Mouse (Mus musculus): ENCODE measurements at regions not wholly inside any gene's neighbourhood (a gene's known extent, or its start where the extent isn't known, plus 50 kb on each side); places are given as distances from the start of the nearest gene placed in this dataset.

DNA sequence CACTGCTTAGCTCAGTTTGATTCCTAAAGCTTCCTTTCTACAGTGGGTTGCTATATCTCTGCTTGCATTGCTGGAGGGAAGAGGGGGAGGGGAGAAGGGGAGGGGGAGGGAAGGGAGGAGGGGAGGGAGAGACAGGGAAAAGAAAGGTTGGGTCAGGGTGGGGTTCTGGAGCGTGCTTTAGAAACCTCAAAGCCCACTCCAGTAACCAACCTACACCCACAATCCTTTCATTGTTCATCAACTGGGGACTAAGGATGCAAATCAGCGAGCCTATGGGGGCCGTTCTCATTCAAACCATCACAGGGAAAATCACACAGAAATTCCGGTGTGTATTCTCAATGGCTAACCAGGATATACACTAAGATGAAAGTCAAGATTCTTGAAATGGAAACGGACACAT lies 510.7 kb downstream of the Dok5 start:
- Histone ChIP-seq H3K27ac (replicated peaks) (no peak overlapping the region), H3K36me3 (replicated peaks) (no peaks in the 10 kb centered on the region), H3K4me3 (replicated peaks) (no peak overlapping the region), H3K27me3 (no peaks in the 10 kb centered on the region), H3K4me2 (no peak overlapping the region), H3K9ac (no peak overlapping the region), H3K9me3 (replicated peaks) (no peaks in the 10 kb centered on the region), H3K4me1 (replicated peaks) (no peaks in the 10 kb centered on the region)
- ATAC-seq (ENCODE audit: insufficient read depth), result no peak
- 62% methylated on average over 5 of the region's 5 CpGs for WGBS (ENCODE audit: insufficient replicate concordance)

DNA sequence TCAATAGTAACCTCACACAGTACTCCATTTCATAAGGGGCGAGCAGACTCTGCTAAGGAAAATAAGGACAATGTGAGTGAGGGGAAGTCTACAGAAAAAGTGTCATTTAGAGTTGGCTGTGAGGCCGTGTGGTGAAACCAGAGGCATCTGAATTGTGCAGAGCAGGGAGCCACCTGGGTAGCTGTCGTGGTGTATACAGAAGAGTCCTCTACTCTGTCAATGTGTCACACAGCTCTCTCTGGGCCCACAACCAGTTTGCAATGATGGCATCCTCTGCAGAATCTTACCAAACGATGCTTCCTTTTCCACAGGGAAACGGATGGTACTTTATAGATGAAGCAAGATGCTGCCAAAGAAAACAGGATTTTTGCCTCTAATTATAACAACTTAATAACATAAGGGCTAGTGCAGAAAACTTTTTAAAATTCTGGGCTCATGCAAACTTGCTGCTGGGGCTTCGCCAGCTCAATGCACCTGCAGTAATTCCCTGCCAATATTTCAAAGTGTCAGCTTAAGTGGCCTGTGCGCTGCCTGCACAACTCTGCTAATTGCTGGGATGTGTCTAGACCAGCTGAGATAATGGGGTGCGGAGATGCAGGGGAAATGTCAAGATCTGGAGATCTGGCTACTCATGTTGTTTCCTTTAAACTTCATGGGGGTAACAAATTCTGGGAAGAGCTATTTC lies 505.8 kb downstream of the Dok5 start:
- no peak for ATAC-seq (ENCODE audit: insufficient read depth)
- no peak overlapping the region for H3K4me2 ChIP-seq
- H3K27ac ChIP-seq (replicated peaks), result no peak overlapping the region

DNA sequence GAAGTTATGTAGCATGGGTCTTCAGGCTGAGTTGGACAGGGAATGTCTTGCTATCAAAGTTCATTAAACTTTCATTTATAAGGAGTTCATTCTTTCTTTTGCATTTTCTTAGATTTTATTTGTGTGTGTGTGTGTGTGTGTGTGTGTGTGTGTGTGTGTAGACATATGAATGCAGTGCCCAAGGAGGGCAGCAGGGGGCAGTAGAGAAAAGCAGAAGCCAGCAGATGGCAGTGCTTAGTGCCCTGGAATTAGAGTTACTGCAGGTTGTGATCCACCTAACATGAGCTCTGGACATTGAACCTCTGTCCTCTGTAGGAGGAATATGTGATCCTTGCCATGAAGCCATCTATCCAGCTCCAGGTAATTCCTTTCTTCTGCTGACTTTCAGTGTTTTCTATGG lies 501.2 kb downstream of the Dok5 start:
- Histone ChIP-seq H3K27ac (replicated peaks) (no peak overlapping the region), H3K4me3 (replicated peaks) (no peak overlapping the region), H3K9me3 (replicated peaks) (no peaks in the 10 kb centered on the region), H3K9ac (no peak overlapping the region), H3K27me3 (no peaks in the 10 kb centered on the region), H3K4me1 (replicated peaks) (no peaks in the 10 kb centered on the region), H3K4me2 (no peak overlapping the region), H3K36me3 (replicated peaks) (no peaks in the 10 kb centered on the region)
- ATAC-seq (ENCODE audit: insufficient read depth), result no peak

More for the DNA sequence above, 505.8 kb downstream of the Dok5 start:
- Histone ChIP-seq H3K4me1 (replicated peaks) (no peaks in the 10 kb centered on the region), H3K36me3 (replicated peaks) (no peaks in the 10 kb centered on the region), H3K27me3 (no peaks in the 10 kb centered on the region), H3K9ac (no peak overlapping the region), H3K4me3 (replicated peaks) (no peak overlapping the region), H3K9me3 (replicated peaks) (no peaks in the 10 kb centered on the region)
- 58% methylated on average over 8 of the region's 8 CpGs for WGBS (ENCODE audit: insufficient replicate concordance)

DNA sequence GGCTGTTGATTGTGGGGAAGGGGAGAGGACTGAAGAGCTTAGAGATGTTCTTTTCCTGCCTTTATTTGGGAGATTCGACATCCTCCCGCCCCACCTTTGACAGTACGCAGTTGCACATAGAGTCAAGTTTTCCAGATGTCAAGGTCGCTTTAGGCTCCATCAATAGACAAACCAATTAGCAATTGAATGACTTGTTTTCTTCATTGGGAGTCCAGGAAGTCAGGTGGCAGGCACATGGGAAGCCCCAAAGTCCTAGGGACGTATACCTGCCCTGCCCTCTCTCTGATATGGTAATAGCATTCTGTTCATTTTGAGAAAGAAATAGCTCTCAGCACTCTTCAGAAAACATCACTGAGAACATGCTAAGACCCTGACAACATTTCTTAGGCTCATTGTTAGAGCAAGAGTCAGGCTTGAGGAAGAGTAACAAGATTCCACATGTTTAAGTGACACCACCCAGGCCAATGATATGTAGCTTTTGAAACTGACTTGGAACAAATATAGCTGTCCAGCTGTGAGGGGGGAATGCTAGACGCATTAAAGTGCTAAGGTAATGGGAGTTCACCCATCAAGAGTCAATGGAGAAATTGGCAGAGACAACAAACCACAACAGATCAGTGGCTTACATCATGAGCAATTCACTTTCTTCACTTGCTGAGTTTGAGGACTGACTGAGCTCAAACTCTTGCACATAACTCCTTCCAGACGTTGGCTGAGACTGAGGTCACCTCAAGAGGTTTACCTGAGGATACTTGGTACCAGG lies 499.9 kb downstream of the Dok5 start:
- Histone ChIP-seq H3K27me3 (no peaks in the 10 kb centered on the region), H3K4me3 (replicated peaks) (no peak overlapping the region), H3K27ac (replicated peaks) (no peak overlapping the region), H3K4me2 (no peak overlapping the region), H3K36me3 (replicated peaks) (no peaks in the 10 kb centered on the region), H3K9ac (no peak overlapping the region), H3K9me3 (replicated peaks) (no peaks in the 10 kb centered on the region), H3K4me1 (replicated peaks) (no peaks in the 10 kb centered on the region)
- 57% methylated on average over 7 of the region's 7 CpGs for WGBS (ENCODE audit: insufficient replicate concordance)
- ATAC-seq (ENCODE audit: insufficient read depth), result no peak

DNA sequence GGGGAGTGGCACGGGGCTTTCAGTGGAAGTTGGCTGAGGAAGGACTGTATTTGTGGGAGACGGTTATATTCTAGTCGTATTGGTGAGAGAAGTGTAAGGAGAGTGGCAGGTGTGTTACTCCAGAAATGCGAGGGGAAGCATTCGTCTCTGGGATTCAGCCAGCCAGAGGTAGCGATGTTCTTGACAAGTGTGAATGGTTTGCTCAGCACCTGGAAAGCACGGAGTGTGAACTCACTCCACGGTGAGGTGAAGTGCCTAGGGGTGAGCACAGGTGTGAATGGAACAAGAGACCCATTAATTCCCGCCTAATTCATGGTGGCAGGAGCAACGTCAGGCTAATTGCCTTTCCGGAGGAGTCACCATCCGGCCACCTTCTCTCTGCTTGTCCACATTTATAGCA lies 498.9 kb downstream of the Dok5 start:
- Histone ChIP-seq H3K9ac (no peak overlapping the region), H3K27me3 (no peaks in the 10 kb centered on the region), H3K4me3 (replicated peaks) (no peak overlapping the region), H3K4me2 (no peak overlapping the region), H3K9me3 (replicated peaks) (no peaks in the 10 kb centered on the region), H3K36me3 (replicated peaks) (no peaks in the 10 kb centered on the region), H3K4me1 (replicated peaks) (no peaks in the 10 kb centered on the region), H3K27ac (replicated peaks) (no peak overlapping the region)
- no peak for ATAC-seq (ENCODE audit: insufficient read depth)
- 73% methylated on average over 12 of the region's 12 CpGs for WGBS (ENCODE audit: insufficient replicate concordance)

DNA sequence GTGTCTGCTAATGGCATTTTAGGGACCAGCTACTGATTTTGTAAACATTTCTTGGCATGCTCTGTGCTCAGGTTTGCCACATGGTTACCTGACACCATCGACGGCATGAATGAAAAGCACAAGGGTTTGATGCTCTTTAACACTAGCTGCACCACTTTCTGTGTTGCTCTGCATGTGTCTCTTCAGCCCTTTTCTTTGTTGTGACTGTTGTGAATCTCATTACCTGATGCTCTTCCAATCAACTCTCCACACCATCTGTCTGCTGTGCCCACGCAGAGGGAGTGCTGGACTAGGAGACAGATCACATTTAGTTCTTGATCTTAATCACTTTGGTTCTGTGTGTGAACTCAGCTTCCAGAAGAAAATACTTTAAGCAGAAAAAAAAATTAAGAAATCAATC lies 496.6 kb downstream of the Dok5 start:
- no peak for ATAC-seq (ENCODE audit: insufficient read depth)
- H3K9me3 ChIP-seq (replicated peaks), result no peaks in the 10 kb centered on the region
- no peaks in the 10 kb centered on the region for H3K4me1 ChIP-seq (replicated peaks)
- H3K27me3 ChIP-seq, result no peaks in the 10 kb centered on the region
- no peak overlapping the region for H3K4me3 ChIP-seq (replicated peaks)
- no peak overlapping the region for H3K27ac ChIP-seq (replicated peaks)
- H3K9ac ChIP-seq, result no peak overlapping the region
- no peaks in the 10 kb centered on the region for H3K36me3 ChIP-seq (replicated peaks)
- no peak overlapping the region for H3K4me2 ChIP-seq
- 67% methylated on average over 3 of the region's 3 CpGs for WGBS (ENCODE audit: insufficient replicate concordance)

DNA sequence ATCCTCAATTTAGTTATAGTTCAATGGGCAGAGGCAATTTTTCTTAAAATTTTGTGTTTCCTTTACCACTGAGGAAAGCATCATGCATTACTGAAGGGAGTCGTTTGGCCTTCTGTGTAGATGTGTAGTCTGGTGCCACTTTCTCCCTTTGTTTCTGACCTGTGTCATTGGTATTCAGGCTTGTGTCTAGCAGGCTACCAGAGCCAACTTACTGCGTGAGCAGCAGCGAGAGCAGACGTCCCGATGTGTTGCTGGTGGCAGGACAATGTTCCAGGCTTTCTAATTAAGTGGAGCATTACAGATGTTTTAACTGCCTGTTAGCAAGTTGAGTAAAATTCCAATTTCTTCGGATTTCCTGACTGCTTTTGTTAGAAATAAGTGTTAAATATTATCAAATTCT lies 482.2 kb downstream of the Dok5 start:
- Histone ChIP-seq H3K4me1 (replicated peaks) (no peaks in the 10 kb centered on the region), H3K4me2 (no peak overlapping the region), H3K9ac (no peak overlapping the region), H3K27ac (replicated peaks) (no peak overlapping the region), H3K9me3 (replicated peaks) (no peaks in the 10 kb centered on the region), H3K36me3 (replicated peaks) (no peaks in the 10 kb centered on the region), H3K27me3 (no peaks in the 10 kb centered on the region), H3K4me3 (replicated peaks) (no peak overlapping the region)
- ATAC-seq (ENCODE audit: insufficient read depth), result no peak
- 71% methylated on average over 6 of the region's 6 CpGs for whole genome bisulfite sequencing (ENCODE audit: insufficient replicate concordance)

DNA sequence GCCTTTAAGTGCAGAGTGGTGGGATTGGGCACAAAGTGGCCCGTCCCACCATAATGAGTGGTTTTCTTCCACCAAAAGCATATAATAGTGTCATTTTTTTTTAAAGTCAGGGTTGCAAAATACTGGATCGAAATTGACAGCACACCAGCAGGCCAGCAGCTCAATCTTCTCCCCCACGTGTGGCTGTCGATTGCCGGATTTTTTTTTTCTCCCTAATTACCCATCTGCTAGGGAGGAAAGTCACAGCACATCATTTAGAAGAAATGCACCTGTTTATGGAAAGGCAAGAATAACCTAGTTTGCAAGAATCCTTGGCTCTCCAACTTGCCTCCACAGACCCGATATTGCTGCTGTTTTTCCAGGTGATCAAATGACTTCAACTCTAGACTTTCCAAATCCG lies 464.9 kb downstream of the Dok5 start:
- Histone ChIP-seq H3K27me3 (no peaks in the 10 kb centered on the region), H3K27ac (replicated peaks) (no peak overlapping the region), H3K4me2 (no peak overlapping the region), H3K9ac (no peak overlapping the region), H3K36me3 (replicated peaks) (no peaks in the 10 kb centered on the region), H3K9me3 (replicated peaks) (no peaks in the 10 kb centered on the region), H3K4me3 (replicated peaks) (no peak overlapping the region), H3K4me1 (replicated peaks) (no peaks in the 10 kb centered on the region)
- 65% methylated on average over 7 of the region's 7 CpGs for whole genome bisulfite sequencing (ENCODE audit: insufficient replicate concordance)
- no peak for ATAC-seq (ENCODE audit: insufficient read depth)

DNA sequence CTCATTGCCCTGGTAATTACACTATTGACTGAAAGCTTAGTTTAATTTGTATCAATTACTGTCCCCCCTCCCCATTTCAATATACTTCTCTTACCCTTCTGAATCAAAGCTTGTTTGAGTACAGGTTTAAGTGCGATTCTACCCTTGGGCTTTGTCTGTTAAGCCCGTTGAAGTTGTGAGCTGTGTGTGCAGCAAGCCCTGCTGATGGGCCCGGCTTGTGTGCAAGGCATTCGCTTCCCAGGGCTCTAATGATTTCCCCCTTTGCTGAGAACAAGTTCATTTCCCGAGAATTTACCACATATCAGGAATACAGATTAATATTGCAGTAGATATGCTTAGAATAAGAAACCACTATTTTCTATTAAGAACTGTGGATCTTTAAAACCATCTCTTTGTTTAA lies 460.6 kb downstream of the Dok5 start:
- Histone ChIP-seq H3K4me1 (replicated peaks) (no peaks in the 10 kb centered on the region), H3K9ac (no peak overlapping the region), H3K4me2 (no peak overlapping the region), H3K27ac (replicated peaks) (no peak overlapping the region), H3K36me3 (replicated peaks) (no peaks in the 10 kb centered on the region), H3K9me3 (replicated peaks) (no peaks in the 10 kb centered on the region), H3K27me3 (no peaks in the 10 kb centered on the region), H3K4me3 (replicated peaks) (no peak overlapping the region)
- ATAC-seq (ENCODE audit: insufficient read depth), result no peak
- WGBS (ENCODE audit: insufficient replicate concordance), result 59% methylated on average over 5 of the region's 5 CpGs

All from liver, embryonic 15.5 days (tissue).